Comparison of ENCODE assay signal across 7 mouse cellular contexts in genomic region chr5:124482966-124483654, GRCm38 (mm10). TPM values are rescaled to one million over a fixed set of nuclear protein-coding genes. Genes with fewer than 3 reads are reported as not detected.
A peak's percentile ranks its signal among the peaks of the same experiment; 100 is the strongest.
DNase-seq lines count a peak whose midpoint lies in the region; ATAC-seq lines count a peak whose summit lies in the region.

Gene Snrnp35 (plus strand): TSS chr5:124483134.

- intact Hi-C loops in left cerebral cortex, postnatal 25 days (cut with DNase I) = loop anchor here (5.0 kb wide), 1 partner anchor 54 kb away; no protein-coding TSS in a partner anchor

- peak; percentile 89 to 94 for DNase-seq in adrenal gland, adult 18-20 months (ENCODE audit: low spot score in 2 of 2)
- peak; percentile 91 for DNase-seq in embryo, embryonic 11 days
- peak; percentile 91 for DNase-seq in gastrocnemius, postnatal 25 days
- DNase-seq in intestine, embryonic 14.5 days (ENCODE audit: low spot score) = peak; percentile 99
- DNase-seq in left cerebral cortex, postnatal 25 days (ENCODE audit: low spot score in 2 of 2) = peak; percentile 89 to 92
- peak; percentile 90 for DNase-seq in midbrain, embryonic 10.5 days (ENCODE audit: low spot score)
- peak; percentile 88 for DNase-seq in right cerebral cortex, postnatal 4 days

- H3K9me3 ChIP-seq in intestine, embryonic 14.5 days (ENCODE audit: control insufficient read depth, low read length) = no peaks in the 10 kb centered on the region
- no peaks in the 10 kb centered on the region for H3K9me3 ChIP-seq in midbrain, embryonic 10.5 days (replicated peaks)

- WGBS in intestine, embryonic 14.5 days = under 1% methylated on average over 48 of the region's 48 CpGs
- under 1% methylated on average over 48 of the region's 48 CpGs for WGBS in midbrain, embryonic 10.5 days

- peaks cover 5% of the 10 kb centered on the region; the same call in 1 of the 2 replicates for H3K4me1 ChIP-seq in intestine, embryonic 14.5 days (replicated peaks; ENCODE audit: control insufficient read depth, insufficient read depth, low read length)
- peaks cover 24% of the 10 kb centered on the region for H3K4me1 ChIP-seq in midbrain, embryonic 10.5 days

- ATAC-seq in intestine, embryonic 14.5 days (replicated peaks; ENCODE audit: low FRiP score, low TSS enrichment, low read depth) = peak; percentile 94

- peak within 1 kb of the TSS; percentile 60 for H3K4me3 ChIP-seq in intestine, embryonic 14.5 days (ENCODE audit: low read depth, low read length)
- peak within 1 kb of the TSS; percentile 79 for H3K4me3 ChIP-seq in midbrain, embryonic 10.5 days

- peak within 1 kb of the TSS; percentile 53 for H3K4me2 ChIP-seq in intestine, embryonic 14.5 days (ENCODE audit: low read length)

- no peaks in the 10 kb centered on the region for H3K27me3 ChIP-seq in intestine, embryonic 14.5 days (replicated peaks; ENCODE audit: control insufficient read depth, insufficient read depth, low read length)
- no peaks in the 10 kb centered on the region for H3K27me3 ChIP-seq in midbrain, embryonic 10.5 days (ENCODE audit: low read depth, poor library complexity, severe bottlenecking)

- H3K36me3 ChIP-seq in intestine, embryonic 14.5 days (ENCODE audit: control insufficient read depth, insufficient read depth, low read length) = no peaks in the 10 kb centered on the region
- peaks cover 18% of the 10 kb centered on the region for H3K36me3 ChIP-seq in midbrain, embryonic 10.5 days

- H3K27ac ChIP-seq in intestine, embryonic 14.5 days (ENCODE audit: low read depth) = peak within 1 kb of the TSS; percentile 97
- peak within 1 kb of the TSS; percentile 99 for H3K27ac ChIP-seq in midbrain, embryonic 10.5 days (replicated peaks)

- H3K9ac ChIP-seq in intestine, embryonic 14.5 days (ENCODE audit: low read length) = peak within 1 kb of the TSS; percentile 89

RNA-seq across cellular contexts. Expression of gene Snrnp35, which starts in this region (rescaled TPM):
- total RNA-seq in adrenal gland, adult 18-20 months (2021) = 10 to 100 TPM; 20.8 to 21.9 TPM
- total RNA-seq in gastrocnemius, postnatal 25 days (2021) = 10 to 100 TPM; 23.0 to 23.8 TPM
- 10.7 and 11.2 TPM in 2 replicates for polyA plus RNA-seq in intestine, embryonic 14.5 days (2014; fragmentation: Nextera tagmentation; extraction: Ambion mirVana)
- 10 to 100 TPM; 21.0 to 27.2 TPM for total RNA-seq in left cerebral cortex, postnatal 25 days (2021)
- polyA plus RNA-seq in midbrain, embryonic 10.5 days (2016; fragmentation: Nextera tagmentation; extraction: Ambion mirVana) = 35.1 and 35.5 TPM in 2 replicates

Comparison
In these comparisons a context has a peak if more than half of its experiments do, and no peak if none do; other contexts are left out.
1. Peak in every context shown above with its lines: DNase-seq, ATAC-seq, H3K4me3 ChIP-seq and H3K27ac ChIP-seq.